Mouse (Mus musculus) right cerebral cortex, postnatal 14 days (tissue): ENCODE measurements around the gene Taar4.

Source experiments
- DNase-seq: peaks from one replicate; pipeline ENCODE4 v3.0.0; 2022

Taar4 gene

DNA sequence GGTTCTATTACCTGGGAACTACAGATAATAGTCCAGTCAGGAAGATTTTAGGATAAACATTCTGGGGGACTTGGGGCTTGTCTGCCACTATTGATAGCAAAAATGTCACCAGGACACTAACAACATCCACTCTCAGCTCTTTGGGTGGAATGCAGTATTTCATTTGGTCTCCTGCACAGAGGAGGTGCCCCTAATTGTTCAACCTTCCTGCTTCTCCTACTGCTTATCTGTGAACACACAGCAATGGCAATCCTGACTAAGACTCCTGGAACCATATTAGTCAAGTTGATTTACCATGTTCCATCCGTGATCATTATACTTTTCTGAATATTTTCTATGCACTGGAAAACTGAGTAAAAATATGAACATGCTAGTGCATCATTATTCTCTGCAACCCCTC is 47.8 kb downstream of the Taar4 start:
- DNase-seq: no peak
